Mouse (Mus musculus): ENCODE data around the gene Gnptab.
A peak's percentile ranks its signal among the peaks of the same experiment; 100 is the strongest.
"Not testable (repeated sequence)": the region's sequence is repeated elsewhere in the genome, so short reads cannot be mapped to it uniquely, and the experiment has no call there.

Gnptab gene

DNA sequence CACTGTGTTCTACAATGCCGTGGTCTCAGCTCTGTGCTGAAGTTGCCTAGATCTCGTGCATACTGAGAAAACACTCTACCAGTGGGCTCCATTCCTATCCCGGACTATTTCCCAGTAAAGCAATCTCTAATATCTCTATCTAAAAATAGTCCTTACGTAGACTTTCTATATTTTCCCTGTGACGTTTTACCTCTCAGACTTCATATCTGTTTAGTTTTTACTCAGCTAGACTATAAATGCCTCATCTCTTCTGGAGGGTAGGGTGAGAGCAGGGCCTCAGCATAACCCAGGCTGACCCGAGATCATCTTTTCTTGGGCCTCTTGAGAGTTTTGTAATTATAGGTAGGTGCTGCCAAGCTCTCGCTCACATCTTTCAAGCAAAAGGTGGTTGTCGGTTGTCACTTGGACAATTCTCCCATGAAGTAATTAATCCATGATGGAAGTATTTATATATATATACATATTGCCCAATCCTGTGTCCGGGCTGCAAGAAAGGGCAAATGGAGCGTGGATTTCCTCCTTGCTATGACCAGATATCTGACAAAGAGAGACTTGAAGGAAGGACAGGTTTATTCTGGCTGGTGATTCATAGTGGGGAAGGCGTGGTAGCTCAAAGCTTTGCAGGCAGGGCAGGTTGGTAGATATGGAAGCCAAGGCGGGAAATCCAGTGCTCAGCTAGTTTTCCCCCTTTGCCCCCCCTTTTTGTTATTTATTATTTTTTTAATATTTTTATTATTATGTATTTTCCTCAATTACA, 29.1 kb downstream of the Gnptab start:
- no peak for DNase-seq (ENCODE audit: extremely low read depth, insufficient read length, low spot score)

DNA sequence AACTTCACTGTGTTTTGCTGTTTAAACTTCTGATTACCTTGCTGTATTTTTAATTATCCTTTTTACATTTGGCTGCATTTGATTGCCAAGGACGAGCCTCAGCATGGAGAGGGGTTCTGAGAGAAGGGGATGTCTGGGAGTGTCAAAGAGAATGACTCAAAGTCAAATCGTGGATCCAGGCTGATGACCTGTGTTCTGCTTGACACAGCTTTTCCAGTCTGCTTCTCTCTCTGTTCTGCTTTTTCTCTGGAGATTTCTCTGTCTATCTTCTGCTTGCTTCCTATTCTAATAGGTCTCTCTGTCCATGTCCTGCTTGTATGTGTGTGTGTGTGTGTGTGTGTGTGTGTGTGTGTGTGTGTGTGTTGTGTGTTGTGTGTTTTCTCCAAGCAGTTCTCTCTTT, 30.8 kb downstream of the Gnptab start:
- no peak for DNase-seq (ENCODE audit: extremely low read depth, insufficient read length, low spot score)

- DNase-seq (ENCODE audit: extremely low read depth, insufficient read length, low spot score) = no peak
These were observed 33.5 kb downstream of the Gnptab start for GRCm38 (mm10) chr10:88412290-88412995.

DNA sequence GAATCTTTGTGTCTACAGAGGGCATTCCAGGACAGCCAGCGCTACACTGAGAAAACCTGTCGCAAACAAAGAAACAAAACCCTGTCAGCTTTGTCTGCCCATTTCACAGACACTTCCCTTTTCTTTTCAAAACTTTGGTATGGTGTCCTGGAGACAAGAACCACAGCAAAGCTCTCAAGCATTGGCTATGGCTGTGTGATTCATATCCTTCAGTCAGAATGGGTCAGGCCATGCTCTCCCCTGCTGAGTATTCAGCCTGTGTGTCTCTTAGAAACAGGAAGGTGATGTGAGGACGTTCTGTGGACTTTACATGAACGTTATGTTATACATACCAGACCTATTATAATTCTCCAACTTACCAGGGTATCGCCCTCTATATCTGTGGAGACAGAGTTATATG, 38.8 kb downstream of the Gnptab start:
- DNase-seq (ENCODE audit: extremely low read depth, insufficient read length, low spot score) = no peak

- DNase-seq (ENCODE audit: extremely low read depth, insufficient read length, low spot score) = no peak
These were observed 41.2 kb downstream of the Gnptab start for GRCm38 (mm10) chr10:88420141-88420541.

- no peak for DNase-seq (ENCODE audit: extremely low read depth, insufficient read length, low spot score)
These were observed 41.9 kb downstream of the Gnptab start for GRCm38 (mm10) chr10:88420655-88421435.

DNA sequence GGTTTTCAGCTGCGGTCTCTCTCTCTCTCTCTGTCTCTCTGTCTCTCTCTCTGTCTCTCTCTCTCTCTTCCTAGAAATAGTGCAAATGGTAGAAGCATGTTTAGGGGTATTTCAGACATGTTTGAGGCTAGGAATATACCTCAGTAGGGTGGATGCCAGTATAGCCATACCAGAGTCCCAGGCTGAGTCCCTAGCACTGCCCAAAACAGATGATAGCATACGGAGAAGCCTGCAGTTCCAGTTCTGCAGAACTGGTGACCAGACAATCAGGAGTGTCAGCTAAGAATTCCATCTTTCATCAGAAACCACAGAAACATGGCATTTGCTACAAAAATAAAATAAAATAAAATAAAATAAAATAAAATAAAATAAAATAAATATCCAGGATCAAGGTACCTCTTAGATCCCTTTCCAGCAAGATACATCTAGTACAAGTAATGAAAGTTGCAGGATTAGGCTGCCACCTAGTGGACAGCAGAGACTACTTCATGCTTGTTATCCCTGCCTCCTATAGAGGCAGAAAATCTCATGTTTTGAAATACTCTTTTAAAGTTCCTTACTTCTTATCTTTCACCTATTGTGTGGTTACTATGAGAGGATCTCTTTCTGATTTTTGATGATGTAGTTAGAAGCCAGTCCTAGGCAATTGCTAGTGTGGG, 47.4 kb downstream of the Gnptab start:
- DNase-seq (ENCODE audit: extremely low read depth, insufficient read length, low spot score) = peak; percentile 21

DNA sequence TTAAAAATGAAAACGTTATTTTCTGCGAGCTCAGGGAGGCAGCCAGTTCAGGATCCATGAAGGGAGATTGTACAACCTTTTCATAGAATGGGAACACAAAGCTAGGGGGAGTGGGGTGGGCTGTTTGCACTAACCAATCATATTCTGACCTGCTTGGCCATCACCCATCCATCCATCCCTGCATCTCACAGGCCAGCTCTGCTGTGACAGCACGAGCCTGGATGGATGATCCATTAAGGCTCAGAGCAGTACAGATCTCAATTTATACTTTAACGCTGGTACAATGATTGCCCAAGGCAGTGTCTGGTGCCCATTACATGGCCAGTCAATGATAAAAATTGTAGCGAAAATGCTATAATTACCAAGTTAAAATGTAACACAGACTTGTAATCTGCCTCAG, 48.0 kb downstream of the Gnptab start:
- DNase-seq (ENCODE audit: extremely low read depth, insufficient read length, low spot score) = no peak

DNA sequence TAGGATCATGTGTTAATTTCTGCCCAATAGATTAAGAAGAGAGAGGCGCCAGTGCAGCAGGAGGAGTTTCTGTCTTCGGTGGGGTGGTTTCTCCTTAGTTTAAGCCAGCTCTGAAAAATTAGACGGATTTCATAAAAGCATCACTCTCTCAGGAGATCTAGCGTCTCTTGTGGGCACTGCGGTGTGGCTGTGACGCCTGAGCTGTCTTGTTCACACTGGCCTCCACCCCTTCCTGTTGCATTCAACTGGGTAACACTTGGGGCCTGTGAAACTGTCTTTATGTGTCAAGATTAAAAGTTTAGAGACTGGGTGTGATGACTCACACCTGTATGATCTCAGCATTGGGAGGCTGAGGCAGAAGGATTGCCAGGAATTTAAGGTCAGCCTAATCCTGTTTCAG, 49.1 kb downstream of the Gnptab start:
- DNase-seq (ENCODE audit: extremely low read depth, insufficient read length, low spot score) = no peak

DNA sequence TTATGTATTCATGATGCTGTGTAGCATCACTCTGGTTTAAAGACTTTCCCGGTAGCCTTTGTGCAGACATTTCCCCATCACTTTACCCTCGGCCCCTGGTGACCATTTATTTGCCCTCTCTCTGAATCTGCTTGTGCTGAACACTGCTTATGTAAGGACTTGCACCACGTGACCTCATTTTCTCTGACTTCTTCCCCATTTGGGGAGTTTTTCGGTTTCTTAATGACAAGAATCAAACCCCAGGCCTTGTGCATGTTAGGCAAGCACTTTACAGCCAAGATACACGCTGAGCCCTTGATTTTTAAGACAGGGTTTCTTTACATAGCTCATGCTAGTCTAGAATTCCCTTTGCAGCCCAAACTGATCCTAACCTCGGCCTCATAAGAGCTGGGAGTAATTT, 62.3 kb downstream of the Gnptab start:
- no peak for DNase-seq (ENCODE audit: extremely low read depth, insufficient read length, low spot score)

GRCm38 (mm10) chr10:88451221-88451620, 72.3 kb downstream of the Gnptab start:
- DNase-seq (ENCODE audit: extremely low read depth, insufficient read length, low spot score) = peak; percentile 55

- peak; percentile 40 for DNase-seq (ENCODE audit: extremely low read depth, insufficient read length, low spot score)
These were observed 73.1 kb downstream of the Gnptab start for GRCm38 (mm10) chr10:88451990-88452389.

GRCm38 (mm10) chr10:88457816-88458215, 78.9 kb downstream of the Gnptab start:
- no peak for DNase-seq (ENCODE audit: extremely low read depth, insufficient read length, low spot score)

- peak; percentile 19 for DNase-seq (ENCODE audit: extremely low read depth, insufficient read length, low spot score)
These were observed 80.6 kb downstream of the Gnptab start, which contains the start of gene Sycp3 for GRCm38 (mm10) chr10:88459502-88459992. Gene Sycp3, plus strand, starts transcription at chr10:88459569.

GRCm38 (mm10) chr10:88460122-88460820, 81.3 kb downstream of the Gnptab start:
- DNase-seq (ENCODE audit: extremely low read depth, insufficient read length, low spot score) = no peak

- DNase-seq (ENCODE audit: extremely low read depth, insufficient read length, low spot score) = not testable (repeated sequence)
These were observed 103.9 kb downstream of the Gnptab start for GRCm38 (mm10) chr10:88482866-88483265.

DNA sequence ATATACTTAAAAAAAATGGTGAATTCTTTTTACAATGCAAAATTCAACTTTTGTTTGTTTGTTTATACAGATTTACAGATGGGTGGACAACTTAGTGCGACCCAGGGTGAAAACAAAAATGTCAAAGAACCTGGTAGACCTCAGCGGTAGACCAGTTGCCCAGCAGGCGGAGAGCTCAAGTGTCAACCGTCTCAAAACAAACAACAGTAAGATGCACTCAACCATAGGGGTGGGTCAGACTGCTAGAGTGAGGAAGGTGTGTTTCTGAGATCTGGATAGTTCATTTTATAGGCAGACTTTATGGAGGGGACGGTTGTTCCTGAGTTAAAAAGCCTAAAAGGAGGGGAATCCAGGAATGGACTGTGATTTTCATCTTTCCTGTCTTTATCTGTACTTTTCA, 109.7 kb downstream of the Gnptab start:
- DNase-seq (ENCODE audit: extremely low read depth, insufficient read length, low spot score) = no peak

GRCm38 (mm10) chr10:88491632-88492031, 112.7 kb downstream of the Gnptab start:
- DNase-seq (ENCODE audit: extremely low read depth, insufficient read length, low spot score) = no peak

DNA sequence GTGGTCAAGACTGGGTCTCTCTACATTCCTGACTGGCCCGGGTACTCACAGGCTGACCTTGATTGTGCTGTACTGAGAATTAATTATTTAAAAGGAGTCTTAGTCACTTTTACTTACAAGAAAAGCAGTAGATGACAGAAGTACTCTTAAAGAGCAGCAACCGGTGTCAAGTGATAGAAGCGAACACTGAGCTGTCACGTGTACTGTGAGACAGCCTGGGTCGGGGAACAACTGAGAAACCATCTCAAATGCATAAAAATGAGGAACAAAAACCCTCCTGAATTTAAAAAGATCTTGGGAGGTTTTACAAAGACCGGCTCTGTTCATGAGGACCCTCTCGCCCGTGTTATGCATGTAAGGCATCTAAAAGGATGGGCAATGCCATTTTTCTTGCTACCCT, 113.7 kb downstream of the Gnptab start:
- DNase-seq (ENCODE audit: extremely low read depth, insufficient read length, low spot score) = no peak

DNA sequence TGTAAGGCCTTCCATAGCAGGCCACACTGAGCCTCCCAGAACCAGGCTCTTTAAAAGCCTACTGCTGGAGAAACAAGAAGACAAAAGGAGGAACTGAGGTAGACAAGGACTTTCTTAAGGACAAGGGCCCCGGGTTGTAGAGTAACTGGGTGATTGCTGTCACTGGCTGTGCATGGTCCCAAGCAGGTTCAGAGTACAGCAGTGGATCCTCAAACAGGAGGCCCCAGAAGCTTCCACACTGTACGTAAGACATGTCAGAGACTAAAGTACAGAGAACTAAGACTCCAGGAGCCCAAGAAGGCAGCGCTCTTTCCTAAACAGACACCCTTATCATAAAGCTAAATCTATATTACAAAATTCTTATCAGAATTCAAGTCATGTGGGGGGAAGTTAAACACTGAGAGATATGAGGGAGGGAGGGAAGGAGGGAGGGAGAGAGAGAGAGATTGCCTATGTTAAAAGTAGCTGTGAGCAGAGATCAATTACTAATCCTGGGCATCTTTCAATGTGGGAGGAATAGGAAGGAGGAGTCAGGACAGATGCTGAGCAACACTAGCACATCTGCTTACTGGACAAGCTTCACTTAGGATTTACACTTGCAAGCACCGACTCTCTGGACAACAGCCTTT, 116.1 kb downstream of the Gnptab start:
- no peak for DNase-seq (ENCODE audit: extremely low read depth, insufficient read length, low spot score)
